Mouse (Mus musculus) olfactory bulb, adult 2 months (tissue): Measurements from ENCODE around the gene Wdr18. TPM values are rescaled to one million over a fixed set of nuclear protein-coding genes. Genes with fewer than 3 reads are reported as not detected.

ENCODE experiments used
- H3K27ac ChIP-seq: fragments of 200-500 bp; 2 replicates; pipeline ENCODE4 v1.5.1; 2012; ENCODE audit warnings: low read depth, low read length; ENCODE audit not compliant: insufficient read depth
- H3K4me1 ChIP-seq: fragments of 200-500 bp; 2 replicates; pipeline ENCODE4 v1.6.1; 2012; ENCODE audit warnings: low read length; ENCODE audit not compliant: control insufficient read depth, insufficient read depth
- H3K4me3 ChIP-seq: fragments of 200-500 bp; 2 replicates; pipeline ENCODE4 v1.5.1; 2012; ENCODE audit warnings: mild to moderate bottlenecking, low read depth, low read length, moderate library complexity; ENCODE audit not compliant: insufficient read depth
- CTCF ChIP-seq: fragments of 200-500 bp; IDR thresholded peaks from 2 replicates; pipeline ENCODE4 v1.5.1; 2012; ENCODE audit warnings: low read depth, mild to moderate bottlenecking, low read length, moderate library complexity; ENCODE audit not compliant: insufficient read depth
- POLR2A ChIP-seq: fragments of 200-500 bp; IDR thresholded peaks from 2 replicates; pipeline ENCODE4 v1.6.1; 2012; ENCODE audit warnings: mild to moderate bottlenecking, low read depth, low read length, moderate library complexity; ENCODE audit not compliant: insufficient read depth
- WGBS: fragments of 180-500 bp; shearing (Covaris S2); methylation state at CpG from one replicate; pipeline ENCODE4 v1.1.7; 2018; 5-methylcytosine and 5-hydroxymethylcytosine counted together
- polyA plus RNA-seq: library from polyadenylated mRNA; stranded (reverse); fragments of >200 nt; gene quantifications from 2 replicates; pipeline ENCODE4 v1.2.4, GENCODE M21; 2012; ENCODE audit warnings: low replicate concordance; ENCODE audit not compliant: missing spikeins, insufficient read depth, insufficient read length

Gene Wdr18
- polyA plus RNA-seq, 1 experiment = not detected

- no peak overlapping the region for H3K4me3 ChIP-seq
- TF ChIP-seq CTCF (no peak), POLR2A (no peak)
- 85% methylated on average over 1 of the region's 1 CpGs for WGBS
- H3K27ac ChIP-seq = no peak overlapping the region
- peaks cover 26% of the 10 kb centered on the region for H3K4me1 ChIP-seq
These were observed 17.0 kb upstream of the Wdr18 start for GRCm38 (mm10) chr10:79942988-79943387.

DNA sequence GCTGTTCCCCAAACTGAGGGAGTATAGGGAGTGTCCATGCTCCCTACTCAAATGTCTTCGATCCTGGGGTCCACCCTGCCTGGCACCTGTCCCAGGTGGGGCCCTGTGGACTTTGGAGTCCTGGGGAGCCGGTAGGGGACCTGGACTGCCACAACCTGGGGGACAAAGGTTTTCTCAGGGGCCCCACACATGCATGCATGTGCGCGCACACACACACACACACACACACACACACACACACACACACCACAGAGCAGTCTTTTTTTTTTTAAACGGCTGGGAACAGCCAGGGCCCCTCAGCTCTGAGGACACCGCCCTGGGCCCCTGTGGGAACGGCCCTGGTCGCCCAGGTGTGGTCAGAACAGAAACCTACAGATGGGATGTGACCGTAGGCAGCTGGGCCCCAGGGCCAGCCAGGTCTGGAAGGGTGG lies 16.5 kb upstream of the Wdr18 start:
- TF ChIP-seq POLR2A (no peak), CTCF (no peak)
- Histone ChIP-seq H3K4me3 (no peak overlapping the region), H3K27ac (no peak overlapping the region), H3K4me1 (peaks cover 26% of the 10 kb centered on the region)
- WGBS = 82% methylated on average over 9 of the region's 9 CpGs

GRCm38 (mm10) chr10:79945507-79946234 lies 14.3 kb upstream of the Wdr18 start:
- 47% methylated on average over 16 of the region's 16 CpGs for WGBS
- TF ChIP-seq POLR2A (no peak), CTCF (no peak)

DNA sequence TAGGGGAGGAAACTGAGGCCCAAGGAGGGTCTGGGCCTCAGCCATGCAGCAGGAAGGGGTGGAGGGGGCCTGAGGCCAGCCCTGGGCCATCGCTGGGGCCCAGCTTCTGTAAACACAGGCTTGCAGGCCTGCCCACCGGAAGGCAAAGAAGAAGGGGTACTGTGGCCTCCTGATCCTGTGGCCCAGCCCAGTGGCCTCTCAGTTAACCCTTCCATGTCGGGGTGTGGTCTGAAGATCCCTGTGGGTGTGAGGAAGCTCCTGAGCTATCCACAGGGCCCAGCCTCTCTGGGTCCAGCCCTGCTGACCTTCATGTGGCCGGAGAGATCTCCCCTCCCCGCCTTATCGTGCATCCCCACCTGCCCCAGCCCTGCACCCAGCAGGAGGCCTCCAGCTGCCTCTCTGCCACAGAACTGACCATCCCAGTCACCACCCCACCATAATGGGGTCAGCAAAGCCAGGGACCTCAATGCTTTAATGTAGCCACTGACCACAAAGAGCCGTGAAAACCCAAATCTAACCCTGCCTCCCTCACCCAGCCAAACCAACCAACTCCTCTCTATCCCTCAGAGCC lies 13.1 kb upstream of the Wdr18 start:
- WGBS = 52% methylated on average over 6 of the region's 7 CpGs
- Histone ChIP-seq H3K4me3 (no peak overlapping the region), H3K27ac (no peak overlapping the region), H3K4me1 (peaks cover 21% of the 10 kb centered on the region)
- TF ChIP-seq POLR2A = no peak
- TF ChIP-seq CTCF = no peak

More at GRCm38 (mm10) chr10:79945507-79946234, 14.3 kb upstream of the Wdr18 start:
- H3K4me3 ChIP-seq = no peak overlapping the region
- H3K4me1 ChIP-seq = peaks cover 21% of the 10 kb centered on the region
- H3K27ac ChIP-seq = no peak overlapping the region

DNA sequence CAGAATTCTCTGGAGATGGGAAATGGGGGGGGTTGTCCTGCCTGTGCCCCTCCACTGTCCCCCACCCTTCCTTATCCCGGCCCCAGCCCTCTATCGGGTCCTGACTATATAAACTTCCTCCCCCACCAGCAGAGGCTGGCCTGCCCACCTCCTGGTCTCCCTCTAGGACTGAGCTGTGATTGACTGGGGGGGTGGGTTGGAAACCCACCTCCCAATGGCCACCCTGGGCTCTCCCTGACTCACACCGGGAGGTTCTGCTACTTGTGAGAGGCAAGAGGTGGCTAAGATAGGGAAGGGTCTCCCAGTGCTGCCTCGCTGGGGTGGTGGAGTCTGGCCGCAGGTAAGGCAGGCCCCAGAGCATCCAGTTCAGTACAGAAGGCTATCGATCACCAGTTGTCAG lies 12.4 kb upstream of the Wdr18 start:
- Histone ChIP-seq H3K4me1 (peaks cover 21% of the 10 kb centered on the region), H3K4me3 (no peak overlapping the region), H3K27ac (no peak overlapping the region)
- TF ChIP-seq POLR2A (no peak), CTCF (no peak)
- WGBS = 85% methylated on average over 6 of the region's 6 CpGs

DNA sequence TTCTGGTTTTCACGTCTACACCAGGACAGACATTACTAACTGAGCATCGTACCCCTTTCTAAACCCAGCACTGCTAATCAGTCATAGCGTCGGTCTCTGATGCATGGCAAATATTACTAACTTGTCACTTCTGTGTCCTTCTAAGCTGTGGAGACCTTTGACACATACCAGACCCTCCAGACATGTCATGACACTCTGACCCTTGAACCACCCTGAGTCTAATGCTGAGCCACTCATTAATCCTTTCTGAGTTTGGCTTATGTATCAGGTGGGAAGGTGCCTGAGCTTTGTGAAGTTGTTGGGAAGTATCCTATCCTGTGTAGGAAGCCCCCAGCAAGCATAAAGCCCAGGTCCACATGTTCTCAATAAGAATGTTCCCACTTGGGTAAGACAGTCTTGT lies 10.1 kb upstream of the Wdr18 start:
- 93% methylated on average over 4 of the region's 4 CpGs for WGBS
- Histone ChIP-seq H3K4me3 (no peak overlapping the region), H3K27ac (no peak overlapping the region), H3K4me1 (peaks cover 21% of the 10 kb centered on the region)
- TF ChIP-seq POLR2A = no peak
- no peak for TF ChIP-seq CTCF

DNA sequence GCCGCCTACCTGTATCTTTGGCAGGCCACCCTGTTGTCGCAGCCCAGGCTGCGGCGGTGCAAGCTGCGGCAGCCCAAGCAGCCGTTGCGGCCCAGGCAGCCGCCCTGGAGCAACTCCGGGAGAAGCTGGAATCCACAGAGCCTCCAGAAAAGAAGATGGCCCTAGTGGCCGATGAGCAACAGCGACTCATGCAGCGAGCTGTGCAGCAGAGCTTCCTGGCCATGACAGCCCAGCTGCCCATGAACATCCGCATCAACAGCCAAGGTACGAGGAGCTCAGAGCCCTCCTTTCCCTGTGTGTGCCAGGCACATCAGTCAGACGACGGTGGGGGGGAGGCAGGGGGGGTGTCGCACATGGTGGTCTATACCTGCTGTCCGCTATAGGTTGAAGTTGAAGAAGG lies 9.3 kb upstream of the Wdr18 start:
- Histone ChIP-seq H3K27ac (no peak overlapping the region), H3K4me1 (peaks cover 14% of the 10 kb centered on the region), H3K4me3 (no peak overlapping the region)
- no peak for TF ChIP-seq POLR2A
- TF ChIP-seq CTCF = no peak
- 84% methylated on average over 18 of the region's 18 CpGs for WGBS

DNA sequence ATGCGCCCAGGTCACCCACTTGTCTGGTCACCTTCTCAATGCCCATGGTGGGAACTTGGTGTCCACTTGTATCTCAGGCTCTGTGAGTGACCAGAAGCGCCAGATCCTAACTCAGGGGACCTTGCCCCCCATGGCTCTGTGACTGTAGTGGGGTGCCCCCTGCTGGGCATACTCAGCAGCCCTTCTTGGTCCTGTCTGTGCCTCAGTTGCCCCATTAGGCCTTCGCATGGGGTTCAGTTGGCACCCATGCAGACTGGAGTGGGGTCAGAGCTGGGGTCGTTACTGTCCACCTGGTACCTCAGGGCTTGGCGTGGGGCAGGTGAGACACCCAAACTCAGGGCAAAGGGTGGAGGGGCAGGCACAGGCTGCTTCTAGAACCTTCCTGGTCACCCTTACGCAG lies 6.0 kb upstream of the Wdr18 start:
- Histone ChIP-seq H3K4me3 (no peak overlapping the region), H3K27ac (no peak overlapping the region), H3K4me1 (peaks cover 2% of the 10 kb centered on the region; the same call in 1 of the 2 replicates)
- 83% methylated on average over 6 of the region's 6 CpGs for WGBS
- no peak for TF ChIP-seq POLR2A
- peak; percentile 63; the same call in 1 of the 2 replicates for TF ChIP-seq CTCF

DNA sequence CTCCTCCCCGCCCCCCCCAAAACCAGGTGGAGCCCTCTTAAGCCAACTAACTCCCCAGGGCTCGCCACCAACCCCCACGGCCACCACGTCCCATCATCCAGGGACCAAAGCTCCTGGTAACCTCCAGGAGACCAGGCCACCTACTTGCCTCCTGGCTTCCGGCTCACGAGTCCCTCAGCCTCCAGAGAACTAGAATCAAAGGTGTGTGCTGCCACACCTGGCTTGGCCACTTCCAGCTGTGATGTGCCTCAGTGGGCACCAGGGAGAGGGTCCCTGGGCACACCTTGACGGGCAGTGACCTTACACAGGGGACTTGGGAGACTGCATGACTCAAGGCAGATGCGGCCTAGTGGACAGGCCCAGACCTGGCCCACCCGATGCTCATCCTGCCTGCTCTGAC lies 4.3 kb upstream of the Wdr18 start:
- Histone ChIP-seq H3K27ac (no peak overlapping the region), H3K4me3 (no peak overlapping the region), H3K4me1 (peaks cover 5% of the 10 kb centered on the region; the same call in 1 of the 2 replicates)
- no peak for TF ChIP-seq CTCF
- no peak for TF ChIP-seq POLR2A
- WGBS = 80% methylated on average over 9 of the region's 9 CpGs
